Mouse (Mus musculus) liver, postnatal 0 days (tissue): ENCODE results near the gene Zbtb5.
A peak's percentile ranks its signal among the peaks of the same experiment; 100 is the strongest.

ENCODE experiments used
- CTCF ChIP-seq: sonication (generic); IDR thresholded peaks from 2 replicates; pipeline ENCODE4 v1.5.1; 2016; ENCODE audit warnings: antibody characterized with exemption, low read depth
- EP300 ChIP-seq: IDR thresholded peaks from 2 replicates; pipeline ENCODE4 v1.6.1; 2016; ENCODE audit warnings: antibody characterized with exemption, low read depth, mild to moderate bottlenecking

GRCm38 (mm10) chr4:44970612-44971110 is 41.6 kb downstream of the Zbtb5 start:
- peak; percentile 91 for TF ChIP-seq CTCF
- no peak for TF ChIP-seq EP300
